In genomic region chr10:49365262-49365661, GRCm38 (mm10) we compare ENCODE assay signal across 29 mouse cellular contexts.
DNase-seq lines count a peak whose midpoint lies in the region; ATAC-seq lines count a peak whose summit lies in the region.
"Had no signal": no experiment of that assay in that cellular context is flagged by ENCODE, and none has a peak within 500 bp of the region (broad histone marks: within the 10 kb centered on the region; RNA-seq: fewer than 3 reads in every experiment).

No protein-coding gene starts in this region.

- no peaks in the 10 kb centered on the region for H3K9me3 ChIP-seq in heart, embryonic 12.5 days (replicated peaks)
- H3K9me3 ChIP-seq in midbrain, embryonic 14.5 days (ENCODE audit: control insufficient read depth, low read length), result no peaks in the 10 kb centered on the region
- no peaks in the 10 kb centered on the region for H3K9me3 ChIP-seq in midbrain, embryonic 11.5 days (ENCODE audit: control insufficient read depth, low read length)
- H3K9me3 ChIP-seq: embryonic facial prominence, embryonic 12.5 days; forebrain, embryonic 12.5 days; forebrain, embryonic 15.5 days; G1E; heart, embryonic 15.5 days had no signal

- no peaks in the 10 kb centered on the region for H3K36me3 ChIP-seq in heart, embryonic 12.5 days
- no peaks in the 10 kb centered on the region for H3K36me3 ChIP-seq in midbrain, embryonic 14.5 days (ENCODE audit: control insufficient read depth, insufficient read depth, low read length)
- no peaks in the 10 kb centered on the region for H3K36me3 ChIP-seq in midbrain, embryonic 11.5 days (ENCODE audit: control insufficient read depth, insufficient read depth, low read length)
- H3K36me3 ChIP-seq: embryonic facial prominence, embryonic 12.5 days; forebrain, embryonic 12.5 days; forebrain, embryonic 15.5 days; G1E; heart, embryonic 15.5 days had no signal

- H3K9ac ChIP-seq in heart, embryonic 12.5 days, result no peak overlapping the region
- H3K9ac ChIP-seq in midbrain, embryonic 14.5 days (replicated peaks; ENCODE audit: low read length), result no peak overlapping the region
- H3K9ac ChIP-seq in midbrain, embryonic 11.5 days (ENCODE audit: low read length), result no peak overlapping the region
- H3K9ac ChIP-seq: embryonic facial prominence, embryonic 12.5 days; forebrain, embryonic 12.5 days; forebrain, embryonic 15.5 days; heart, embryonic 15.5 days; hindbrain, embryonic 14.5 days had no signal

- H3K4me3 ChIP-seq in heart, embryonic 12.5 days, result no peak overlapping the region
- no peak overlapping the region for H3K4me3 ChIP-seq in midbrain, embryonic 14.5 days (replicated peaks; ENCODE audit: low read depth, low read length)
- no peak overlapping the region for H3K4me3 ChIP-seq in midbrain, embryonic 11.5 days (ENCODE audit: low read depth, low read length)
- H3K4me3 ChIP-seq: embryonic facial prominence, embryonic 12.5 days; erythroblast, embryonic 14.5 days; forebrain, embryonic 12.5 days; forebrain, embryonic 15.5 days; heart, embryonic 15.5 days had no signal

- ATAC-seq in heart, embryonic 12.5 days (ENCODE audit: insufficient number of reproducible peaks, low FRiP score), result no peak
- ATAC-seq in midbrain, embryonic 14.5 days (ENCODE audit: low FRiP score, low TSS enrichment), result no peak
- no peak for ATAC-seq in midbrain, embryonic 11.5 days (ENCODE audit: low FRiP score)
- ATAC-seq: forebrain, embryonic 15.5 days; hindbrain, postnatal 0 days; inflammation-experienced regulatory T-cells, adult 6 months; Patski had no signal

- no peaks in the 10 kb centered on the region for H3K27me3 ChIP-seq in heart, embryonic 12.5 days (replicated peaks)
- no peaks in the 10 kb centered on the region for H3K27me3 ChIP-seq in midbrain, embryonic 14.5 days (ENCODE audit: control insufficient read depth, insufficient read depth, low read length)
- H3K27me3 ChIP-seq in midbrain, embryonic 11.5 days (ENCODE audit: control insufficient read depth, insufficient read depth, low read length), result no peaks in the 10 kb centered on the region
- H3K27me3 ChIP-seq: CH12.LX; embryonic facial prominence, embryonic 12.5 days; forebrain, embryonic 12.5 days; forebrain, embryonic 15.5 days; heart, embryonic 15.5 days; Patski had no signal

- H3K27ac ChIP-seq in heart, embryonic 12.5 days (ENCODE audit: poor library complexity, severe bottlenecking), result no peak overlapping the region
- H3K27ac ChIP-seq in midbrain, embryonic 14.5 days (replicated peaks; ENCODE audit: low read depth, low read length), result no peak overlapping the region
- no peak overlapping the region for H3K27ac ChIP-seq in midbrain, embryonic 11.5 days (ENCODE audit: low read depth, low read length)
- H3K27ac ChIP-seq: embryonic facial prominence, embryonic 12.5 days; forebrain, embryonic 12.5 days; forebrain, embryonic 15.5 days; heart, embryonic 15.5 days; hindbrain, embryonic 14.5 days; hindbrain, postnatal 0 days had no signal

- DNase-seq in heart, adult 11 months, result peak; percentile 48
- DNase-seq in midbrain, embryonic 14.5 days, result peak; percentile 12
- no peak for DNase-seq in midbrain, embryonic 11.5 days (ENCODE audit: low spot score, missing footprints)
- peak; percentile 5 for DNase-seq in retina, embryonic 14.5 days (ENCODE audit: low spot score)
- DNase-seq in liver, result no peak
- DNase-seq in lung, adult 18-20 months, result no peak
- DNase-seq: adrenal gland, postnatal 10 days; adrenal gland, postnatal 36 days; B cell, adult 2 months; cerebellum, adult 11 months; cerebellum, adult 8-10 months; cerebellum, postnatal 14 days; gastrocnemius, postnatal 10 days; gastrocnemius, postnatal 36 days; heart, postnatal 10 days; heart, postnatal 4 days had no signal

- H3K4me2 ChIP-seq in heart, embryonic 12.5 days, result no peak overlapping the region
- H3K4me2 ChIP-seq in midbrain, embryonic 14.5 days (ENCODE audit: low read length), result no peak overlapping the region
- H3K4me2 ChIP-seq in midbrain, embryonic 11.5 days, result no peak overlapping the region
- H3K4me2 ChIP-seq: embryonic facial prominence, embryonic 12.5 days; forebrain, embryonic 12.5 days; forebrain, embryonic 15.5 days; heart, embryonic 11.5 days; heart, embryonic 15.5 days; hindbrain, embryonic 14.5 days had no signal

- H3K4me1 ChIP-seq in heart, embryonic 12.5 days (replicated peaks), result no peaks in the 10 kb centered on the region
- no peaks in the 10 kb centered on the region for H3K4me1 ChIP-seq in midbrain, embryonic 14.5 days (ENCODE audit: control insufficient read depth, insufficient read depth, low read length)
- no peaks in the 10 kb centered on the region for H3K4me1 ChIP-seq in midbrain, embryonic 11.5 days (ENCODE audit: control insufficient read depth, insufficient read depth, low read length)
- H3K4me1 ChIP-seq: embryonic facial prominence, embryonic 12.5 days; forebrain, embryonic 12.5 days; forebrain, embryonic 15.5 days; heart, embryonic 15.5 days had no signal

Comparison
In these comparisons a context has a peak if more than half of its experiments do, and no peak if none do; other contexts are left out.
1. DNase-seq: peak in heart, adult 11 months (single experiment), midbrain, embryonic 14.5 days (single experiment) and retina, embryonic 14.5 days (single experiment); none in midbrain, embryonic 11.5 days (single experiment), liver (single experiment) and lung, adult 18-20 months (0 of 2).